Mouse (Mus musculus) midbrain, embryonic 15.5 days (tissue): ENCODE data around the gene Ahcy. TPM values are rescaled to one million over a fixed set of nuclear protein-coding genes. Genes with fewer than 3 reads are reported as not detected.
"Not testable (repeated sequence)": the region's sequence is repeated elsewhere in the genome, so short reads cannot be mapped to it uniquely, and the experiment has no call there.

ENCODE experiments used
- ATAC-seq: fragments of 200-750 bp; cut with Nextera tagmentation; replicated peaks from 2 replicates; pipeline ENCODE4 v1.8.0; 2017; ENCODE audit warnings: moderate TSS enrichment
- H3K27ac ChIP-seq: fragments of 300-500 bp; sonication (generic); 2 replicates; pipeline ENCODE4 v1.5.1; 2015; ENCODE audit warnings: mild to moderate bottlenecking, inconsistent platforms
- H3K27me3 ChIP-seq: fragments of 300-500 bp; sonication (generic); replicated peaks from 2 replicates; pipeline ENCODE4 v1.6.1; 2015; ENCODE audit warnings: inconsistent platforms
- H3K36me3 ChIP-seq: fragments of 300-500 bp; sonication (generic); replicated peaks from 2 replicates; pipeline ENCODE4 v1.6.1; 2015; ENCODE audit warnings: inconsistent platforms
- H3K4me1 ChIP-seq: fragments of 300-500 bp; sonication (generic); 2 replicates; pipeline ENCODE4 v1.6.1; 2015; ENCODE audit warnings: inconsistent platforms
- H3K4me2 ChIP-seq: fragments of 300-500 bp; sonication (generic); 2 replicates; pipeline ENCODE4 v1.6.1; 2015; ENCODE audit warnings: inconsistent platforms, mild to moderate bottlenecking, moderate library complexity
- H3K4me3 ChIP-seq: fragments of 300-500 bp; sonication (generic); 2 replicates; pipeline ENCODE4 v1.5.1; 2015; ENCODE audit warnings: mild to moderate bottlenecking, inconsistent platforms
- H3K9ac ChIP-seq: fragments of 300-500 bp; sonication (generic); 2 replicates; pipeline ENCODE4 v1.6.1; 2015; ENCODE audit warnings: mild to moderate bottlenecking, inconsistent platforms
- H3K9me3 ChIP-seq: fragments of 300-500 bp; sonication (generic); 2 replicates; pipeline ENCODE4 v1.6.1; 2016; ENCODE audit warnings: inconsistent platforms
- WGBS: fragments of 180-500 bp; shearing (Covaris S2); methylation state at CpG from one replicate; pipeline ENCODE4 v1.1.7; 2015; ENCODE audit warnings: mixed read lengths; 5-methylcytosine and 5-hydroxymethylcytosine counted together
- polyA plus RNA-seq: library from polyadenylated mRNA; unstranded; fragments of >200 nt; fragmentation: Nextera tagmentation; extraction: Ambion mirVana; gene quantifications from 2 replicates; pipeline ENCODE4 v1.2.1, GENCODE M21; 2015

Gene Ahcy
- polyA plus RNA-seq, 1 experiment from 2014 or later = 34.5 TPM

DNA sequence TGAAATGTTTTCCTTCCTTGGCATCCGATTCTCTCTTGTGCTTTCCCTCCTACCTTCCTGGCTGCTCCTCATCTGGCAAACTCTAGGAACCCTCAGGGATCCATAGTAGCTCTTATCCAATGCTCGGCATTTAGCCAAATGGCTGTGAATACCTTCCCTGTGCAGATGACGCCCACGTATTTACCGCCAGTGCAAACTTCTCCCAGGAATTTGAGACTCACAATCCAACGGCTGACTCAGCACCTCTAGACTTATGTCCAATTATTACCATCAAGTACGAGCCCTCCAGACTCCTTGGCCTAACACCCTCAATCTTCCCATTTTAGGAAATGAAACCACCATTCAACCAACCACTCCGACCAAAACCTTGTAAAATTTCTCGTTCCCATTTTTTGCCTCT is 3.3 kb downstream of the Ahcy start:
- peaks cover 10% of the 10 kb centered on the region for H3K36me3 ChIP-seq
- no peak overlapping the region for H3K27ac ChIP-seq
- WGBS = 90% methylated on average over 9 of the region's 9 CpGs
- H3K4me3 ChIP-seq = no peak overlapping the region
- no peak overlapping the region for H3K4me2 ChIP-seq
- no peaks in the 10 kb centered on the region for H3K27me3 ChIP-seq
- H3K4me1 ChIP-seq = peaks cover 24% of the 10 kb centered on the region
- ATAC-seq = no peak
- no peak overlapping the region for H3K9ac ChIP-seq
- no peaks in the 10 kb centered on the region for H3K9me3 ChIP-seq

DNA sequence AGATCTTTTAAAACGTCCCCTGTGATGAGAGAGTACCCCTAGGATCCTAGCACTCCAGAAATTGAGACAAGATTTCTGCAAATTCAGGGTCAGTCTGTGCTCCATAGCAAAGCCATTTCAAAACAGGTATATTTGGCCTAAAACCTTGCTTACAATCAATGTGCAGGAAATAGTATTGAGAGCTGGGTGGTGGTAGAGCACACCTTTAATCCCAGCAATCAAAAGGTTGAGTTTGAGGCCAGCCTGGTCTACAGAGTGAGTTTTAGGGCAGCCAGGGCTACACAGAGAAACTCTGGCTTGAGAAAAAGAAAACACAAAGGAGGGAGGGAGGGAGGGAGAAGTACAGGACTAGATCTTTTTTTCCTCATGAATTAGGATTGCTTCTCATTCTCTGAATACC is 16.9 kb downstream of the Ahcy start:
- no peak overlapping the region for H3K9ac ChIP-seq
- no peak overlapping the region for H3K4me3 ChIP-seq
- no peaks in the 10 kb centered on the region for H3K9me3 ChIP-seq
- no peak overlapping the region for H3K4me2 ChIP-seq
- no peak overlapping the region for H3K27ac ChIP-seq
- no peaks in the 10 kb centered on the region for H3K27me3 ChIP-seq
- no peak for ATAC-seq
- no peaks in the 10 kb centered on the region for H3K4me1 ChIP-seq
- 78% methylated on average over 1 of the region's 1 CpGs for WGBS
- 0 out of 2 replicates have a peak, but pooled peaks cover 3% of the 10 kb centered on the region for H3K36me3 ChIP-seq

DNA sequence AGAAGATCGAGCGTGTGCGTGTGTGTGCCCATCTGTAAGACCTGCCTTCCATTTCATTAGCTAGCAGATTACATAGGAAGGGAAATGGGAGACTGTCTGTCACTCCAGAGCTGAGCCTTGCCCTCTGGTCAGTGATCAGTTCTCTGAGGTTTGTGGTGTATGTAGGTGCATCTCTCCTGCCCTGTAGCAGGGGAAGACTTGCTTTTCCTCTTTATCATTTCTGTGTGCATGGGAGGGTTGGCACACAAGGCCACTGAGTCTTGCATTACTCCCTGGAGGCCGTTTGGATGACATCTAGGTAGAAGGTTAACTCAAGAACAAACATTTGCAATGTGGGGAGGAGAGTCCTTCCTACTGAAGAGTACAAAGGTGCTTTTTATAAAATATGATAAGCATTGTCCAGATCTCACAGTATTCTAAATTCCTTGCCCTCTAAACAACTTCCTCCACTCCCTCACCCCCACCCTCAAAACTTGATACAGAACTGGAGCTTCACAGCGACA is 18.2 kb downstream of the Ahcy start:
- H3K36me3 ChIP-seq = no peaks in the 10 kb centered on the region
- 76% methylated on average over 5 of the region's 5 CpGs for WGBS

DNA sequence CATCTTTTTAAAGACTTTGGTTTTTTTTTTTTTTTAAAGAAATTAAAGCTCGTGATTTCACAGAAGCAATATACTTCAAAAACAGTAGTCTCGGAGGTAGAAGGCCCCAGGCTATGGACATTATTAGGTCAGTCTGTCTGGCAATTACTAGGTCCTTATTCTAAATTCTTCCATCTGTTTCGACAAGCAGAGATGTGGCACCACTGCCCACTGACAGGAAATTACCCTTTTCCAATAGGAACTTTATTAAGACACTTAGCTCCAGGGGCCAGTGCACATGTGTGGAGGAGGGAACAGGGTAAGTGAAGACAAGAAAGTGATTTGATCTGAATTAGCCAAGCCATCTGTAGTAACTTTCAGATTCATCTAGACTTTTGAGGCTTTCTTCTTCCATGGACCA is 19.6 kb downstream of the Ahcy start:
- Histone ChIP-seq H3K4me1 (peaks cover 15% of the 10 kb centered on the region), H3K27ac (no peak overlapping the region), H3K36me3 (no peaks in the 10 kb centered on the region), H3K27me3 (no peaks in the 10 kb centered on the region), H3K4me3 (no peak overlapping the region), H3K9me3 (no peaks in the 10 kb centered on the region), H3K9ac (no peak overlapping the region), H3K4me2 (no peak overlapping the region)
- no peak for ATAC-seq
- 80% methylated on average over 3 of the region's 3 CpGs for WGBS

More for the DNA sequence above, 18.2 kb downstream of the Ahcy start:
- Histone ChIP-seq H3K27ac (no peak overlapping the region), H3K27me3 (no peaks in the 10 kb centered on the region), H3K4me1 (peaks cover 9% of the 10 kb centered on the region), H3K9me3 (no peaks in the 10 kb centered on the region), H3K4me3 (no peak overlapping the region), H3K4me2 (no peak overlapping the region), H3K9ac (no peak overlapping the region)
- ATAC-seq = no peak

DNA sequence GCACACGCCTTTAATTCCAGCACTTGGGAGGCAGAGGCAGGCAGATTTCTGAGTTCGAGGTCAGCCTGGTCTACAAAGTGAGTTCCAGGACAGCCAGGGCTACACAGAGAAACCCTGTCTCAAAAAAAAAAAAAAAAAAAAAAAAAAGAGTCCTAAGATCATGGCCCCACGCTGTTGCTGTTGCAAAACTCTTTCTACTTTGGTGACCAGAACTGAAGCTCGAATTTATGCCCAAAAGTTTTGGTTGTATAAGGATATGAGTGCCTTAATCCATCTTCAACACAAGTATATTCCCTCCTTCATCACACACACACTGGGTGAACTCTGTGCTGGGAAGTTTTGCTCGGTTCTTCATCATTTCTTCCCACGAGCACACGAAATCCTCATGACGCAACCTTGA is 20.8 kb downstream of the Ahcy start:
- not testable (repeated sequence) for H3K36me3 ChIP-seq, H3K4me3 ChIP-seq, H3K27ac ChIP-seq, ATAC-seq, H3K27me3 ChIP-seq, H3K9ac ChIP-seq, H3K9me3 ChIP-seq, H3K4me2 ChIP-seq
- H3K4me1 ChIP-seq = peaks cover 15% of the 10 kb centered on the region
- WGBS = 88% methylated on average over 8 of the region's 8 CpGs

DNA sequence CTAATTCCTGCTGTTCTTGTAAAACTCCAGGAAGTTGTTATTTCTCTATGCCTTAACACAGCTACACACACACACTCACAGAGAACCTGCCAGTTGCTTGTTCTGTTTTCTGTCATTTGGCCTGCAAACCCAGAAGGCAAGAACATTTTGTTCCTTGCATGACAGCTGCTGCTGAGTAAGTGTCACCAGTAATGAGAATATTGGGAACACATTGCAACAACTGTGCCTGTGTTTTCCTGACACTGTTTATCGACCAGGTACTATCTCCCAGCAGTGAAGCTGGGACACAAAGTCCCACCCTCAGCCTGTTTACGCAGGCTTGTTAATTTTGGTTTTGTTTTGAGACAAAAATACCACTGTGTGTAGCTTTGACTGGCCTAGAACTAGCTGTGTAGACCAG is 21.6 kb downstream of the Ahcy start:
- no peak overlapping the region for H3K4me3 ChIP-seq
- H3K27me3 ChIP-seq = no peaks in the 10 kb centered on the region
- H3K9me3 ChIP-seq = no peaks in the 10 kb centered on the region
- 92% methylated on average over 2 of the region's 2 CpGs for WGBS
- H3K4me1 ChIP-seq = peaks cover 15% of the 10 kb centered on the region
- no peak for ATAC-seq
- no peak overlapping the region for H3K4me2 ChIP-seq
- no peak overlapping the region for H3K27ac ChIP-seq
- H3K36me3 ChIP-seq = no peaks in the 10 kb centered on the region
- no peak overlapping the region for H3K9ac ChIP-seq

DNA sequence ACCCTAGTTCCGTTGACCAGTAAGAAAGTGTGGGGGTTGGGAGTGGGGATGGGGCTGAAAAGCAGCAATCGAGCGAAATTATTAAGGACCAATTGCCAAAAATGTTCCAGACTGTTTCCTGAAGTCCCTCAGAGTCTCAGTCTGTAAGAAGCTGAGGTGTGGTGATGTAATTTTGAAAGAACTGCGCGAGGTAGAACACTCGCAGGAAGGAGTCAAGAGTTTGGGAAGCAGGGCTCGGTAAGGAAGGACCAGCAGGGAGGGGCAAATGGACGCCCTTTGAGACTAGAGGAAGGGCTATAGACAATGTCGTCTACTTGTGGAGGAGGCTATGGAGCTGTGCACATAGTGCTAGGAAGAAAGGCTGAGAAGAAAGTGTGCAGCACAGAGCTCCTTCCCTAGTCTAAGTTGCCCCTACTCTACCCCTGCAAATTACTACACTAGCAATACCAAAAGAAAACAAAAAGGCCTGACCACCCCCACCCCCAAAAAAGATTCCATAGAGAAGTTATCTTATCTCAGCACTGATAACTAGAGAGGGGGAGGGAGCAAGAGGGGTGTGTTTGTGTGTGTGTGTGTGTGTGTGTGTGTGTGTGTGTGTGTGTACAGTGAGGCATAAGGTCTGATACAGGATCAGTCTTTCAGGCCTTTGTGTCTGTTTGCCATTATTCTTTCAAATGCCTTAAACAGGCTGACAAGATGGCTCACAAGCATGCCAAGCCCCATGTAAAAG is 22.5 kb downstream of the Ahcy start:
- Histone ChIP-seq H3K4me3 (peak overlapping the region; percentile 60), H3K9me3 (no peaks in the 10 kb centered on the region), H3K27ac (peak overlapping the region; percentile 95), H3K9ac (0 out of 2 replicates have a peak overlapping the region, but pooled peaks have one; percentile 56), H3K4me2 (peak overlapping the region; percentile 80), H3K36me3 (no peaks in the 10 kb centered on the region), H3K4me1 (peaks cover 15% of the 10 kb centered on the region), H3K27me3 (no peaks in the 10 kb centered on the region)
- ATAC-seq = no peak
- 22% methylated on average over 9 of the region's 9 CpGs for WGBS

- H3K9me3 ChIP-seq = no peaks in the 10 kb centered on the region
- whole genome bisulfite sequencing = under 1% methylated on average over 45 of the region's 45 CpGs
These were observed 23.6 kb downstream of the Ahcy start for GRCm38 (mm10) chr2:155050504-155051236.

DNA sequence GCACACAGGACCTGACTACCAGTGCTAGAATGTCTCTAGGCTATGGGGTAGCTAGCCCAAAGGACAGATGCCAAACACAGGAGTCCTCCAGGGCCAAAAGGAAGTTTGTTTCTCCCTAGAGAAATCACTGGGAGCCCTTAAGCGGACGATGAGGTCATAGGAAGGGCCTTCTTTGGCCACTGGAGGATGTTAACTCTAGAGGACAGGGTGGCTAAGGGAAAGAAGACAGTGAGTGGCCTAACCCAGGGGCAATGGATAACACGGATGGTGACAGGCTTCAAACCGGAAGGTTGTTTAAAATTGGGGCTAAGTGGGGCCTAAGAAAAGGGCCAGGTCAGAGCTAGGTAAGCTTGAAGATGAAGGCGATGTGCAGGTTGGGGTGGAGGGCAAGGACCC is 24.2 kb downstream of the Ahcy start:
- Histone ChIP-seq H3K9me3 (no peaks in the 10 kb centered on the region), H3K36me3 (no peaks in the 10 kb centered on the region), H3K27me3 (no peaks in the 10 kb centered on the region), H3K4me2 (peak overlapping the region; percentile 80), H3K27ac (peak overlapping the region; percentile 95), H3K4me3 (peak overlapping the region; percentile 60), H3K9ac (peak overlapping the region; percentile 91), H3K4me1 (peaks cover 15% of the 10 kb centered on the region)
- 17% methylated on average over 5 of the region's 5 CpGs for WGBS
- ATAC-seq = no peak; the same call in 1 of the 2 replicates

More at GRCm38 (mm10) chr2:155050504-155051236, 23.6 kb downstream of the Ahcy start:
- Histone ChIP-seq H3K36me3 (no peaks in the 10 kb centered on the region), H3K4me1 (peaks cover 15% of the 10 kb centered on the region), H3K27ac (peak overlapping the region; percentile 95), H3K4me3 (peak overlapping the region; percentile 60), H3K27me3 (no peaks in the 10 kb centered on the region), H3K9ac (peak overlapping the region; percentile 91), H3K4me2 (peak overlapping the region; percentile 80)
- ATAC-seq = peak; percentile 97

- H3K27ac ChIP-seq = no peak overlapping the region
- H3K27me3 ChIP-seq = no peaks in the 10 kb centered on the region
- ATAC-seq = no peak
- peaks cover 15% of the 10 kb centered on the region for H3K4me1 ChIP-seq
- no peaks in the 10 kb centered on the region for H3K36me3 ChIP-seq
- H3K4me2 ChIP-seq = no peak overlapping the region
- H3K9me3 ChIP-seq = no peaks in the 10 kb centered on the region
- no peak overlapping the region for H3K4me3 ChIP-seq
- WGBS = 71% methylated on average over 7 of the region's 7 CpGs
- H3K9ac ChIP-seq = no peak overlapping the region
These were observed 26.7 kb downstream of the Ahcy start for GRCm38 (mm10) chr2:155047452-155048178.

DNA sequence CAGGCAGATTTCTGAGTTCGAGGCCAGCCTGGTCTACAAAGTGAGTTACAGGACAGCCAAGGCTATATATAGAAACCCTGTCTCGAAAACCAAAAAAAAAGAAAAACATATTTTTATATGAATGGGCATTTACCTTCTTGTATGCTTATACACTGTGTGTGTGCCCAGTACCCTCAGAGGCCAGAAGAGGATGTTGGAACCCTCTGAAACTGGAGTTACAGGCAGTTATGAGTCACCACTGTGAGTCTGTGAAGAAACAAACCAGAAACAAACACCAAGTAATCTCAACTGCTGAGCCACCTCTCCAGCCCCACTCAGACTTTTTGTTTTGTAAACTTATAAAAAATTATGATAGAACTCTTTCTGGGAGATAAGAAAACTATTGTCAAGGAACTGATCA is 27.5 kb downstream of the Ahcy start:
- Histone ChIP-seq H3K9ac (no peak overlapping the region), H3K27ac (no peak overlapping the region), H3K27me3 (no peaks in the 10 kb centered on the region), H3K4me2 (no peak overlapping the region), H3K36me3 (no peaks in the 10 kb centered on the region), H3K4me1 (peaks cover 13% of the 10 kb centered on the region), H3K4me3 (no peak overlapping the region), H3K9me3 (no peaks in the 10 kb centered on the region)
- no peak for ATAC-seq
- 82% methylated on average over 2 of the region's 2 CpGs for WGBS

GRCm38 (mm10) chr2:155045075-155045474 is 29.2 kb downstream of the Ahcy start:
- Histone ChIP-seq H3K9me3 (no peaks in the 10 kb centered on the region), H3K4me1 (peaks cover 2% of the 10 kb centered on the region), H3K4me3 (no peak overlapping the region), H3K36me3 (no peaks in the 10 kb centered on the region), H3K27ac (no peak overlapping the region), H3K9ac (no peak overlapping the region), H3K27me3 (no peaks in the 10 kb centered on the region), H3K4me2 (no peak overlapping the region)
- 67% methylated on average over 3 of the region's 3 CpGs for WGBS
- ATAC-seq = no peak
